Mouse (Mus musculus) myocyte (in vitro differentiated cells): ENCODE data around the gene Usp24. TPM values are rescaled to one million over a fixed set of nuclear protein-coding genes. Genes with fewer than 3 reads are reported as not detected.
"Not testable (repeated sequence)": the region's sequence is repeated elsewhere in the genome, so short reads cannot be mapped to it uniquely, and the experiment has no call there.

ENCODE experiments used
- H3K27me3 ChIP-seq: one replicate; pipeline ENCODE4 v1.6.1; 2011; ENCODE audit not compliant: control insufficient read depth, insufficient read depth, insufficient read length
- H3K36me3 ChIP-seq: one replicate; pipeline ENCODE4 v1.6.1; 2011; ENCODE audit not compliant: control insufficient read depth, insufficient read depth
- H3K4me2 ChIP-seq: one replicate; pipeline ENCODE4 v1.6.1; 2011; ENCODE audit warnings: low read depth, control low read depth
- H3K4me3 ChIP-seq: one replicate; pipeline ENCODE4 v1.5.1; 2011; ENCODE audit warnings: mild to moderate bottlenecking, control low read depth, moderate library complexity
- H3K79me2 ChIP-seq: one replicate; pipeline ENCODE4 v1.6.1; 2011; ENCODE audit not compliant: control insufficient read depth, insufficient read depth
- H3ac ChIP-seq: one replicate; pipeline ENCODE4 v1.6.1; 2011; ENCODE audit not compliant: control insufficient read depth, insufficient read length
- CEBPB ChIP-seq: IDR thresholded peaks from 2 replicates; pipeline ENCODE4 v1.6.1; 2011; ENCODE audit warnings: mild to moderate bottlenecking, moderate library complexity; ENCODE audit not compliant: poor library complexity, insufficient read depth, severe bottlenecking
- E2F4 ChIP-seq: IDR thresholded peaks from one replicate; pipeline ENCODE4 v1.6.1; 2011; ENCODE audit warnings: mild to moderate bottlenecking, control low read depth, moderate library complexity; ENCODE audit not compliant: insufficient read depth
- MAX ChIP-seq: IDR thresholded peaks from one replicate; pipeline ENCODE4 v1.6.1; 2011; ENCODE audit warnings: low read depth, mild to moderate bottlenecking, control low read depth
- MYOD1 ChIP-seq, 3 experiments: IDR thresholded peaks; one replicate each; pipeline ENCODE4 v1.6.1; 2011; ENCODE audit warnings: control low read depth in 2 of 3, low read depth in 2 of 3, mild to moderate bottlenecking in 2 of 3, moderate library complexity in 1 of 3; ENCODE audit not compliant: insufficient read length in 2 of 3, control insufficient read depth in 1 of 3
- MYOG ChIP-seq, 3 experiments: IDR thresholded peaks; one replicate each; pipeline ENCODE4 v1.6.1; 2011; ENCODE audit warnings: control low read depth in 2 of 3, low read depth in 2 of 3, mild to moderate bottlenecking in 2 of 3; ENCODE audit not compliant: insufficient read length in 2 of 3, control insufficient read depth in 1 of 3, insufficient read depth in 1 of 3
- POLR2A ChIP-seq: IDR thresholded peaks from one replicate; pipeline ENCODE4 v1.6.1; 2011; ENCODE audit warnings: low read depth, mild to moderate bottlenecking, control low read depth, moderate library complexity; ENCODE audit not compliant: insufficient read length
- POLR2AphosphoS2 ChIP-seq: IDR thresholded peaks from one replicate; pipeline ENCODE4 v1.6.1; 2011; ENCODE audit warnings: low read depth, control low read depth; ENCODE audit not compliant: insufficient read length
- REST ChIP-seq: IDR thresholded peaks from one replicate; pipeline ENCODE4 v1.6.1; 2011; ENCODE audit warnings: mild to moderate bottlenecking, control low read depth, moderate library complexity; ENCODE audit not compliant: insufficient read depth, insufficient read length
- SRF ChIP-seq: IDR thresholded peaks from one replicate; pipeline ENCODE4 v1.6.1; 2011; ENCODE audit warnings: low read depth; ENCODE audit not compliant: control insufficient read depth, insufficient read length
- TCF12 ChIP-seq: IDR thresholded peaks from one replicate; pipeline ENCODE4 v1.6.1; 2011; ENCODE audit warnings: mild to moderate bottlenecking, control low read depth; ENCODE audit not compliant: poor library complexity, insufficient read depth, severe bottlenecking
- TCF3 ChIP-seq: IDR thresholded peaks from one replicate; pipeline ENCODE4 v1.6.1; 2011; ENCODE audit warnings: low read depth, control low read depth; ENCODE audit not compliant: insufficient read length
- USF1 ChIP-seq: IDR thresholded peaks from one replicate; pipeline ENCODE4 v1.6.1; 2011; ENCODE audit warnings: low read depth, mild to moderate bottlenecking, control low read depth, moderate library complexity
- polyA plus RNA-seq: library from polyadenylated mRNA; unstranded; fragments of >200 nt; fragmentation: generic; extraction: Trizol; gene quantifications from one replicate; pipeline ENCODE4 v1.2.1, GENCODE M21; 2012; ENCODE audit warnings: missing spikeins

The Usp24 gene
- polyA plus RNA-seq, 1 experiment = 5.3 TPM

- Histone ChIP-seq H3K4me3 (no peak overlapping the region), H3K4me2 (no peak overlapping the region), H3ac (no peak overlapping the region), H3K36me3 (no peaks in the 10 kb centered on the region), H3K79me2 (peaks cover 90% of the 10 kb centered on the region), H3K27me3 (no peaks in the 10 kb centered on the region)
- TF ChIP-seq POLR2A (no peak), TCF3 (no peak), MAX (no peak), REST (no peak), MYOG (IDR thresholded peaks at IDR 0.05; ENCODE audit: control insufficient read depth in 1 of 3, insufficient read depth in 1 of 3, insufficient read length in 2 of 3, low read depth in 2 of 3) (no peak), POLR2AphosphoS2 (no peak), TCF12 (no peak), CEBPB (no peak), USF1 (no peak)
Measured at GRCm38 (mm10) chr4:106327436-106327835, 11.4 kb downstream of the Usp24 start.

- peaks cover 90% of the 10 kb centered on the region for H3K79me2 ChIP-seq
- no peak overlapping the region for H3K4me3 ChIP-seq
- H3K4me2 ChIP-seq = no peak overlapping the region
- no peak overlapping the region for H3ac ChIP-seq
- TF ChIP-seq SRF = no peak
- TF ChIP-seq TCF3 = no peak
- TF ChIP-seq CEBPB = no peak
- TF ChIP-seq POLR2AphosphoS2 = no peak
- TF ChIP-seq TCF12 = no peak
- TF ChIP-seq USF1 = no peak
- TF ChIP-seq MYOG (IDR thresholded peaks at IDR 0.05; ENCODE audit: control insufficient read depth in 1 of 3, insufficient read depth in 1 of 3, insufficient read length in 2 of 3, low read depth in 2 of 3) = no peak
- TF ChIP-seq MYOD1 (IDR thresholded peaks at IDR 0.05; ENCODE audit: control insufficient read depth in 1 of 3, insufficient read length in 2 of 3, low read depth in 2 of 3) = no peak
- TF ChIP-seq REST = no peak
- no peak for TF ChIP-seq POLR2A
- no peaks in the 10 kb centered on the region for H3K36me3 ChIP-seq
- H3K27me3 ChIP-seq = no peaks in the 10 kb centered on the region
Measured at GRCm38 (mm10) chr4:106328704-106329103, 12.7 kb downstream of the Usp24 start.

- not testable (repeated sequence) for H3ac ChIP-seq, H3K4me2 ChIP-seq, H3K27me3 ChIP-seq, H3K36me3 ChIP-seq, H3K4me3 ChIP-seq
- peaks cover 90% of the 10 kb centered on the region for H3K79me2 ChIP-seq
Measured at GRCm38 (mm10) chr4:106329171-106329570, 13.2 kb downstream of the Usp24 start.

GRCm38 (mm10) chr4:106330371-106330819 lies 14.4 kb downstream of the Usp24 start:
- Histone ChIP-seq H3K36me3 (no peaks in the 10 kb centered on the region), H3K79me2 (peaks cover 90% of the 10 kb centered on the region), H3K4me3 (no peak overlapping the region), H3K27me3 (no peaks in the 10 kb centered on the region), H3ac (no peak overlapping the region), H3K4me2 (no peak overlapping the region)
- TF ChIP-seq SRF (no peak), MYOG (IDR thresholded peaks at IDR 0.05; ENCODE audit: control insufficient read depth in 1 of 3, insufficient read depth in 1 of 3, insufficient read length in 2 of 3, low read depth in 2 of 3) (no peak), REST (no peak), CEBPB (no peak), POLR2AphosphoS2 (no peak), E2F4 (no peak), POLR2A (no peak), TCF12 (no peak), TCF3 (no peak), USF1 (no peak), MYOD1 (IDR thresholded peaks at IDR 0.05; ENCODE audit: control insufficient read depth in 1 of 3, insufficient read length in 2 of 3, low read depth in 2 of 3) (no peak), MAX (no peak)

- H3K4me3 ChIP-seq = no peak overlapping the region
- H3K4me2 ChIP-seq = no peak overlapping the region
- TF ChIP-seq REST = no peak
- TF ChIP-seq TCF12 = no peak
- TF ChIP-seq TCF3 = no peak
- TF ChIP-seq MYOD1 (IDR thresholded peaks at IDR 0.05; ENCODE audit: control insufficient read depth in 1 of 3, insufficient read length in 2 of 3, low read depth in 2 of 3) = no peak
- TF ChIP-seq POLR2A = no peak
- TF ChIP-seq MYOG (IDR thresholded peaks at IDR 0.05; ENCODE audit: control insufficient read depth in 1 of 3, insufficient read depth in 1 of 3, insufficient read length in 2 of 3, low read depth in 2 of 3) = no peak
- no peak for TF ChIP-seq POLR2AphosphoS2
- no peak for TF ChIP-seq SRF
- TF ChIP-seq MAX = no peak
- no peak for TF ChIP-seq CEBPB
- TF ChIP-seq E2F4 = no peak
- no peak for TF ChIP-seq USF1
- H3ac ChIP-seq = no peak overlapping the region
- no peaks in the 10 kb centered on the region for H3K36me3 ChIP-seq
- peaks cover 92% of the 10 kb centered on the region for H3K79me2 ChIP-seq
- H3K27me3 ChIP-seq = no peaks in the 10 kb centered on the region
Measured at GRCm38 (mm10) chr4:106333071-106333470, 17.1 kb downstream of the Usp24 start.
